Comparison of ENCODE assay signal across 9 mouse cellular contexts in the genomic region with DNA sequence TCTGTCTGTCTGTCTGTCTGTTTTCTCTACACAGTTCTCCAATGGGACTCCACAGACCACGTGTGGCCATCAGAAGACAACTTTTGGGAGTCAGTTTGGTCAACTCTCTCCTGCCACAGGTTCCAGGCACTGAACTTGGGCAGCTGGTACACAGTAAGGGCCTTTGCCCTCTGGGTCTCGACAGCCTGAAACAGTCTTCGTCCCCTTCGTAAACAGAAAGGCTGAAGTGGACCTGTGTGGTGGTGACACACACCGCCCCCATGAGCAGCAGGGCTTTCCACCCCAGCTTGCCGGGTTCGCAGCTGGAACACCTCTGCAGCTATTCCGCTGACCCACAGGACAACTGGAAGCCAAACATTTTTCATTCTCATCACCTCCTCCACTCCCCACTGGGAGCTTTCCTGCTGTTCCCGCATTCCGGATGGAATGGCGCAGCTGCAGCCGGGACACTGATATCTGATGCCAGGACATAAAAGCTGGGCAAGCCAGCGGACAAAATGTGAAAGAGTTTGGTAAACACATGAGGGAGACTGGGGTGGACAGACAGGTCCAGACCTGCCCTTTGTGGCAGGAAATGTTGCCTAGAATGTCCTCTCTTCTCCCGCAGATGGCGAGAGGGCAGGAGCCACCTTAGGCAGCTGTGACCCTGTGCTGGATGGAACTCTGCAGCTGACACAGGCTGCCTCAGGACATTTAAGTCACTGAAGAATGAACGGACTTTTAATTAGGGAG. TPM values are rescaled to one million over a fixed set of nuclear protein-coding genes. Genes with fewer than 3 reads are reported as not detected.
DNase-seq lines count a peak whose midpoint lies in the region; ATAC-seq lines count a peak whose summit lies in the region.
"Had no signal": no experiment of that assay in that cellular context is flagged by ENCODE, and none has a peak within 500 bp of the region (broad histone marks: within the 10 kb centered on the region; RNA-seq: fewer than 3 reads in every experiment).

No protein-coding gene starts in this region.

- H3K27me3 ChIP-seq in kidney, embryonic 16.5 days (ENCODE audit: insufficient read depth, low read length): no peaks in the 10 kb centered on the region
- no peaks in the 10 kb centered on the region for H3K27me3 ChIP-seq in embryonic facial prominence, embryonic 12.5 days
- no peaks in the 10 kb centered on the region for H3K27me3 ChIP-seq in limb, embryonic 15.5 days

- no peak overlapping the region for H3K4me3 ChIP-seq in kidney, embryonic 16.5 days (ENCODE audit: low read length)
- H3K4me3 ChIP-seq in embryonic facial prominence, embryonic 12.5 days: no peak overlapping the region
- no peak overlapping the region for H3K4me3 ChIP-seq in limb, embryonic 15.5 days

- no peaks in the 10 kb centered on the region for H3K9me3 ChIP-seq in kidney, embryonic 16.5 days (ENCODE audit: low read length)
- no peaks in the 10 kb centered on the region for H3K9me3 ChIP-seq in embryonic facial prominence, embryonic 12.5 days
- no peaks in the 10 kb centered on the region for H3K9me3 ChIP-seq in limb, embryonic 15.5 days

- peak overlapping the region; percentile 37 for H3K4me2 ChIP-seq in kidney, embryonic 16.5 days (replicated peaks; ENCODE audit: low read depth, low read length)
- 0 out of 2 replicates have a peak overlapping the region, but pooled peaks have one; percentile 9 for H3K4me2 ChIP-seq in embryonic facial prominence, embryonic 12.5 days (replicated peaks)
- H3K4me2 ChIP-seq in limb, embryonic 15.5 days: no peak overlapping the region

- peaks cover 22% of the 10 kb centered on the region for H3K4me1 ChIP-seq in kidney, embryonic 16.5 days (ENCODE audit: insufficient read depth, low read length)
- H3K4me1 ChIP-seq in embryonic facial prominence, embryonic 12.5 days: peaks cover 13% of the 10 kb centered on the region
- H3K4me1 ChIP-seq in limb, embryonic 15.5 days: peaks cover 12% of the 10 kb centered on the region

- H3K27ac ChIP-seq in kidney, embryonic 16.5 days (ENCODE audit: low read length): peak overlapping the region; percentile 65
- peak overlapping the region; percentile 14 for H3K27ac ChIP-seq in embryonic facial prominence, embryonic 12.5 days
- H3K27ac ChIP-seq in limb, embryonic 15.5 days: peak overlapping the region; percentile 44; the same call in 1 of the 2 replicates

- peak overlapping the region; percentile 28; the same call in 1 of the 2 replicates for H3K9ac ChIP-seq in kidney, embryonic 16.5 days (replicated peaks; ENCODE audit: low read length)
- no peak overlapping the region for H3K9ac ChIP-seq in embryonic facial prominence, embryonic 12.5 days
- H3K9ac ChIP-seq in limb, embryonic 15.5 days: no peak overlapping the region

- ATAC-seq in kidney, embryonic 16.5 days (ENCODE audit: low FRiP score, low TSS enrichment): peak; percentile 37; the same call in 1 of the 2 replicates
- ATAC-seq in embryonic facial prominence, embryonic 12.5 days (ENCODE audit: insufficient number of reproducible peaks, insufficient read depth, low FRiP score, low TSS enrichment): no peak
- no peak for ATAC-seq in limb, embryonic 15.5 days (ENCODE audit: insufficient number of reproducible peaks, low FRiP score, low TSS enrichment, low read depth)
- ATAC-seq in cerebellum, adult (ENCODE audit: insufficient number of reproducible peaks, low FRiP score, low TSS enrichment): no peak
- ATAC-seq: midbrain, embryonic 16.5 days had no signal

- WGBS in kidney, embryonic 16.5 days: 15% methylated on average over 16 of the region's 16 CpGs
- WGBS in embryonic facial prominence, embryonic 12.5 days: 17% methylated on average over 16 of the region's 16 CpGs
- 24% methylated on average over 16 of the region's 16 CpGs for WGBS in limb, embryonic 15.5 days

- DNase-seq in kidney, postnatal 10 days: no peak
- peak; percentile 28 for DNase-seq in NIH3T3 (ENCODE audit: low read depth)
- DNase-seq in adrenal gland, postnatal 25 days: no peak
- DNase-seq in cerebellum, postnatal 4 days (ENCODE audit: low spot score in 2 of 2): no peak

- H3K36me3 ChIP-seq in kidney, embryonic 16.5 days (ENCODE audit: insufficient read depth, low read length): no peaks in the 10 kb centered on the region
- no peaks in the 10 kb centered on the region for H3K36me3 ChIP-seq in embryonic facial prominence, embryonic 12.5 days
- H3K36me3 ChIP-seq in limb, embryonic 15.5 days: no peaks in the 10 kb centered on the region

RNA-seq across cellular contexts. Expression of a gene that starts 51.4 kb away (rescaled TPM):
- polyA plus RNA-seq in kidney, embryonic 16.5 days (2015; fragmentation: Nextera tagmentation; extraction: Ambion mirVana): 16.8 and 19.7 TPM in 2 replicates
- 39.5 and 41.4 TPM in 2 replicates for polyA plus RNA-seq in embryonic facial prominence, embryonic 12.5 days (2016; fragmentation: Nextera tagmentation; extraction: Ambion mirVana)
- polyA plus RNA-seq in limb, embryonic 15.5 days (2015; fragmentation: Nextera tagmentation; extraction: Ambion mirVana): 17.1 and 18.8 TPM in 2 replicates
- 3.2 and 4.5 TPM in 2 replicates for total RNA-seq in adrenal gland, postnatal 25 days (2021)

Comparison
In these comparisons a context has a peak if more than half of its experiments do, and no peak if none do; other contexts are left out.
1. H3K27ac ChIP-seq: peak in every context shown above with its lines; median percentile 65 in kidney, embryonic 16.5 days; 44 in limb, embryonic 15.5 days; 14 in embryonic facial prominence, embryonic 12.5 days.